Mouse (Mus musculus): ENCODE data around the gene Gpr3. TPM values are rescaled to one million over a fixed set of nuclear protein-coding genes. Genes with fewer than 3 reads are reported as not detected.

Gpr3 gene
- 0.15 TPM in 1 of 2 replicates, not detected in the other for polyA plus RNA-seq (2015; fragmentation: Nextera tagmentation; extraction: Ambion mirVana)

- Histone ChIP-seq H3K4me2 (ENCODE audit: low read depth, low read length) (peak within 1 kb of the TSS; percentile 99), H3K4me3 (ENCODE audit: low read length) (peak within 1 kb of the TSS; percentile 66), H3K27ac (ENCODE audit: low read length) (no peak within 1 kb of the TSS), H3K9ac (ENCODE audit: low read length) (peak within 1 kb of the TSS; percentile 62), H3K4me1 (replicated peaks; ENCODE audit: control insufficient read depth, insufficient read depth, low read length) (peaks cover 18% of the 10 kb centered on the region), H3K27me3 (ENCODE audit: control insufficient read depth, insufficient read depth, low read depth, low read length) (peaks cover 4% of the 10 kb centered on the region; the same call in 1 of the 2 replicates), H3K36me3 (ENCODE audit: control insufficient read depth, insufficient read depth, low read length) (no peaks in the 10 kb centered on the region), H3K9me3 (ENCODE audit: control insufficient read depth, low read length) (no peaks in the 10 kb centered on the region)
- peak; percentile 35 for ATAC-seq (ENCODE audit: low read depth)
- WGBS, result 2% methylated on average over 52 of the region's 52 CpGs
Observed at GRCm38 (mm10) chr4:133211751-133212561, at the start of gene Gpr3, which contains the start of gene Cd164l2. Gene Gpr3, minus strand, starts transcription at chr4:133212536. Gene Cd164l2, plus strand, starts transcription at chr4:133212131.

- Histone ChIP-seq H3K27me3 (ENCODE audit: control insufficient read depth, insufficient read depth, low read depth, low read length) (no peaks in the 10 kb centered on the region; the same call in 1 of the 2 replicates), H3K9me3 (ENCODE audit: control insufficient read depth, low read length) (no peaks in the 10 kb centered on the region), H3K27ac (ENCODE audit: low read length) (no peak overlapping the region), H3K4me1 (replicated peaks; ENCODE audit: control insufficient read depth, insufficient read depth, low read length) (no peaks in the 10 kb centered on the region), H3K9ac (ENCODE audit: low read length) (no peak overlapping the region), H3K4me2 (ENCODE audit: low read depth, low read length) (no peak overlapping the region), H3K36me3 (ENCODE audit: control insufficient read depth, insufficient read depth, low read length) (peaks cover 25% of the 10 kb centered on the region), H3K4me3 (ENCODE audit: low read length) (no peak overlapping the region)
- no peak for ATAC-seq (ENCODE audit: low read depth)
- 49% methylated on average over 10 of the region's 10 CpGs for WGBS
Observed at GRCm38 (mm10) chr4:133261641-133262374, 49.5 kb upstream of the Gpr3 start.

- H3K4me2 ChIP-seq (ENCODE audit: low read depth, low read length), result no peak overlapping the region
- no peaks in the 10 kb centered on the region for H3K36me3 ChIP-seq (ENCODE audit: control insufficient read depth, insufficient read depth, low read length)
- peaks cover 5% of the 10 kb centered on the region; the same call in 1 of the 2 replicates for H3K27me3 ChIP-seq (ENCODE audit: control insufficient read depth, insufficient read depth, low read depth, low read length)
- H3K4me1 ChIP-seq (replicated peaks; ENCODE audit: control insufficient read depth, insufficient read depth, low read length), result no peaks in the 10 kb centered on the region
- WGBS, result 72% methylated on average over 12 of the region's 12 CpGs
- H3K27ac ChIP-seq (ENCODE audit: low read length), result no peak overlapping the region
- no peak overlapping the region for H3K4me3 ChIP-seq (ENCODE audit: low read length)
- no peak overlapping the region for H3K9ac ChIP-seq (ENCODE audit: low read length)
- 0 out of 2 replicates have a peak, but pooled peaks have one; percentile 38 for ATAC-seq (ENCODE audit: low read depth)
- no peaks in the 10 kb centered on the region for H3K9me3 ChIP-seq (ENCODE audit: control insufficient read depth, low read length)
Observed at GRCm38 (mm10) chr4:133257798-133258408, 45.6 kb upstream of the Gpr3 start.

GRCm38 (mm10) chr4:133257230-133257629, 44.9 kb upstream of the Gpr3 start:
- no peaks in the 10 kb centered on the region for H3K9me3 ChIP-seq (ENCODE audit: control insufficient read depth, low read length)
- H3K36me3 ChIP-seq (ENCODE audit: control insufficient read depth, insufficient read depth, low read length), result no peaks in the 10 kb centered on the region
- peak overlapping the region; percentile 17; the same call in 1 of the 2 replicates for H3K4me3 ChIP-seq (ENCODE audit: low read length)
- no peak overlapping the region for H3K9ac ChIP-seq (ENCODE audit: low read length)
- ATAC-seq (ENCODE audit: low read depth), result peak; percentile 67; the same call in 1 of the 2 replicates
- WGBS, result 34% methylated on average over 12 of the region's 12 CpGs
- H3K27me3 ChIP-seq (ENCODE audit: control insufficient read depth, insufficient read depth, low read depth, low read length), result peaks cover 7% of the 10 kb centered on the region; the same call in 1 of the 2 replicates
- no peak overlapping the region for H3K27ac ChIP-seq (ENCODE audit: low read length)
- no peaks in the 10 kb centered on the region for H3K4me1 ChIP-seq (replicated peaks; ENCODE audit: control insufficient read depth, insufficient read depth, low read length)
- peak overlapping the region; percentile 40 for H3K4me2 ChIP-seq (ENCODE audit: low read depth, low read length)

- no peaks in the 10 kb centered on the region for H3K36me3 ChIP-seq (ENCODE audit: control insufficient read depth, insufficient read depth, low read length)
Observed at GRCm38 (mm10) chr4:133256820-133257219, 44.5 kb upstream of the Gpr3 start.

GRCm38 (mm10) chr4:133255392-133255791, 43.1 kb upstream of the Gpr3 start:
- Histone ChIP-seq H3K4me1 (replicated peaks; ENCODE audit: control insufficient read depth, insufficient read depth, low read length) (peaks cover 10% of the 10 kb centered on the region), H3K27ac (ENCODE audit: low read length) (no peak overlapping the region), H3K27me3 (ENCODE audit: control insufficient read depth, insufficient read depth, low read depth, low read length) (peaks cover 25% of the 10 kb centered on the region), H3K9ac (ENCODE audit: low read length) (no peak overlapping the region), H3K4me3 (ENCODE audit: low read length) (no peak overlapping the region), H3K4me2 (ENCODE audit: low read depth, low read length) (no peak overlapping the region), H3K9me3 (ENCODE audit: control insufficient read depth, low read length) (no peaks in the 10 kb centered on the region), H3K36me3 (ENCODE audit: control insufficient read depth, insufficient read depth, low read length) (no peaks in the 10 kb centered on the region)
- WGBS, result 45% methylated on average over 6 of the region's 6 CpGs
- no peak for ATAC-seq (ENCODE audit: low read depth)

More at GRCm38 (mm10) chr4:133256820-133257219, 44.5 kb upstream of the Gpr3 start:
- H3K27ac ChIP-seq (ENCODE audit: low read length), result no peak overlapping the region
- H3K27me3 ChIP-seq (ENCODE audit: control insufficient read depth, insufficient read depth, low read depth, low read length), result peaks cover 11% of the 10 kb centered on the region
- no peaks in the 10 kb centered on the region for H3K4me1 ChIP-seq (replicated peaks; ENCODE audit: control insufficient read depth, insufficient read depth, low read length)
- WGBS, result 16% methylated on average over 24 of the region's 24 CpGs
- no peaks in the 10 kb centered on the region for H3K9me3 ChIP-seq (ENCODE audit: control insufficient read depth, low read length)
- peak overlapping the region; percentile 17 for H3K4me3 ChIP-seq (ENCODE audit: low read length)
- peak; percentile 63 for ATAC-seq (ENCODE audit: low read depth)
- no peak overlapping the region for H3K9ac ChIP-seq (ENCODE audit: low read length)
- H3K4me2 ChIP-seq (ENCODE audit: low read depth, low read length), result peak overlapping the region; percentile 40

GRCm38 (mm10) chr4:133253412-133253811, 41.1 kb upstream of the Gpr3 start:
- ATAC-seq (ENCODE audit: low read depth), result no peak
- peaks cover 13% of the 10 kb centered on the region for H3K4me1 ChIP-seq (replicated peaks; ENCODE audit: control insufficient read depth, insufficient read depth, low read length)
- H3K27ac ChIP-seq (ENCODE audit: low read length), result no peak overlapping the region
- WGBS, result 70% methylated on average over 12 of the region's 12 CpGs
- no peak overlapping the region for H3K4me2 ChIP-seq (ENCODE audit: low read depth, low read length)
- no peaks in the 10 kb centered on the region for H3K36me3 ChIP-seq (ENCODE audit: control insufficient read depth, insufficient read depth, low read length)
- H3K4me3 ChIP-seq (ENCODE audit: low read length), result no peak overlapping the region
- no peak overlapping the region for H3K9ac ChIP-seq (ENCODE audit: low read length)
- H3K27me3 ChIP-seq (ENCODE audit: control insufficient read depth, insufficient read depth, low read depth, low read length), result peaks cover 31% of the 10 kb centered on the region
- no peaks in the 10 kb centered on the region for H3K9me3 ChIP-seq (ENCODE audit: control insufficient read depth, low read length)

- WGBS, result 47% methylated on average over 4 of the region's 4 CpGs
- Histone ChIP-seq H3K36me3 (ENCODE audit: control insufficient read depth, insufficient read depth, low read length) (no peaks in the 10 kb centered on the region), H3K4me2 (ENCODE audit: low read depth, low read length) (no peak overlapping the region), H3K4me3 (ENCODE audit: low read length) (no peak overlapping the region), H3K27me3 (ENCODE audit: control insufficient read depth, insufficient read depth, low read depth, low read length) (peaks cover 38% of the 10 kb centered on the region), H3K9me3 (ENCODE audit: control insufficient read depth, low read length) (no peaks in the 10 kb centered on the region), H3K27ac (ENCODE audit: low read length) (no peak overlapping the region), H3K9ac (ENCODE audit: low read length) (no peak overlapping the region), H3K4me1 (replicated peaks; ENCODE audit: control insufficient read depth, insufficient read depth, low read length) (peaks cover 13% of the 10 kb centered on the region)
- no peak for ATAC-seq (ENCODE audit: low read depth)
Observed at GRCm38 (mm10) chr4:133252089-133252488, 39.8 kb upstream of the Gpr3 start.

Data from lung, embryonic 16.5 days (tissue).